In the genomic region with DNA sequence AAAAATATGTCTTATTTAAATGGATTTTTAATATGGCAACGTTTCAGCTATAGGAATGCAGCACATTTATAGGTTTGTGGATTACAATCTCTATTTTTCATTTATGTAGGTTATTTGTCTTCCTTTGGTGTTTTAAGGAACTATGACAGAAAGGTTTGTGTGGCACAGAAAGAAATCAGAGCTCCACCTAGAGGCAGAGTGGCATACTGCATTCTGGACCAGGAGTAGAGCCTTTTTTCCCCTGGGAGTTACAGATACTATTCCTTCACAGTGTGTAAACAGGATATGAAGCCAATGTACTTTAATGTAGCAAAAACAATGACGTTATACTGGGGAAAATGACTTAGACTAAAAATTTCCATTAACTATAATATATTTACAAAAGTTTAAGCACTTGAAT, we compare ENCODE assay signal across 8 mouse cellular contexts.
DNase-seq lines count a peak whose midpoint lies in the region; ATAC-seq and TF ChIP-seq lines count a peak whose summit lies in the region.

No protein-coding gene starts in this region.

- in situ Hi-C loops in Patski (cut with MboI; ENCODE audit: low pct_unique_long_range_greater_than_20kb): no loop called here

- H3K9me3 ChIP-seq in heart, embryonic 10.5 days: no peaks in the 10 kb centered on the region

- no peak overlapping the region for H3K4me3 ChIP-seq in heart, embryonic 10.5 days

- intact Hi-C loops in gastrocnemius, postnatal 36 days (cut with DNase I): no loop called here

- no peaks in the 10 kb centered on the region for H3K27me3 ChIP-seq in heart, embryonic 10.5 days (ENCODE audit: insufficient read depth, poor library complexity, severe bottlenecking)
- H3K27me3 ChIP-seq in Patski: no peaks in the 10 kb centered on the region

- H3K36me3 ChIP-seq in heart, embryonic 10.5 days: no peaks in the 10 kb centered on the region

- WGBS in heart, embryonic 10.5 days: 3% methylated on average over 2 of the region's 2 CpGs

- POLR2A ChIA-PET in Patski (lab: Charles Lee): no interaction called here

- CTCF ChIA-PET in Patski (lab: Charles Lee): interaction anchor here (0.9 kb wide), 1 partner anchor 13 kb away, joined by 3 read pairs; no protein-coding TSS in a partner anchor

- H3K27ac ChIP-seq in heart, embryonic 10.5 days: no peak overlapping the region

- DNase-seq in heart, adult 18-20 months: peak; percentile 74 to 80
- DNase-seq in heart, embryonic 10.5 days (ENCODE audit: low spot score): no peak
- DNase-seq in Patski (ENCODE audit: low read depth, low spot score): no peak
- DNase-seq in cerebellum, postnatal 4 days (ENCODE audit: low spot score in 2 of 2): peak; percentile 21 to 56
- DNase-seq in gastrocnemius, postnatal 36 days: peak; percentile 20 to 40
- DNase-seq in layer of hippocampus, adult 11-12 months (ENCODE audit: low spot score): peak; percentile 70
- DNase-seq in lung, postnatal 14 days: peak; percentile 79
- peak; percentile 24 to 49 for DNase-seq in spleen, postnatal 14 days (ENCODE audit: low spot score in 2 of 2)

- TF ChIP-seq CTCF in Patski (IDR thresholded peaks at IDR 0.05): peak; percentile 74

- H3K4me1 ChIP-seq in heart, embryonic 10.5 days: no peaks in the 10 kb centered on the region

- peak; percentile 47 for ATAC-seq in Patski

Comparison
In these comparisons a context has a peak if more than half of its experiments do, and no peak if none do; other contexts are left out.
1. DNase-seq: peak in heart, adult 18-20 months (2 of 2), cerebellum, postnatal 4 days (2 of 2), gastrocnemius, postnatal 36 days (2 of 2), layer of hippocampus, adult 11-12 months (single experiment), lung, postnatal 14 days (single experiment) and spleen, postnatal 14 days (2 of 2); none in heart, embryonic 10.5 days (single experiment) and Patski (single experiment).